Mouse (Mus musculus) C2C12 (cell line): ENCODE results near the gene Snrpn. TPM values are rescaled to one million over a fixed set of nuclear protein-coding genes. Genes with fewer than 3 reads are reported as not detected.

Source experiments
- H3K27me3 ChIP-seq: one replicate; pipeline ENCODE4 v1.6.1; 2011; ENCODE audit not compliant: control insufficient read depth, insufficient read depth, insufficient read length
- H3K36me3 ChIP-seq: one replicate; pipeline ENCODE4 v1.6.1; 2011; ENCODE audit not compliant: control insufficient read depth, insufficient read depth
- H3K4me3 ChIP-seq: one replicate; pipeline ENCODE4 v1.5.1; 2011; ENCODE audit warnings: mild to moderate bottlenecking, control low read depth; ENCODE audit not compliant: poor library complexity, insufficient read depth, severe bottlenecking
- H3K79me2 ChIP-seq: one replicate; pipeline ENCODE4 v1.6.1; 2011; ENCODE audit not compliant: control insufficient read depth, insufficient read depth
- H3K79me3 ChIP-seq: one replicate; pipeline ENCODE4 v1.6.1; 2011; ENCODE audit warnings: low read depth, control low read depth
- H3ac ChIP-seq: one replicate; pipeline ENCODE3; 2011; ENCODE audit warnings: low read depth; ENCODE audit not compliant: control insufficient read depth, insufficient read length
- CEBPB ChIP-seq: IDR thresholded peaks from one replicate; pipeline ENCODE4 v1.6.1; 2011; ENCODE audit warnings: low read depth, mild to moderate bottlenecking, control low read depth, moderate library complexity
- CTCF ChIP-seq: IDR thresholded peaks from one replicate; pipeline ENCODE4 v1.5.1; 2011; ENCODE audit not compliant: control insufficient read depth, insufficient read depth, insufficient read length
- FOSL1 ChIP-seq: IDR thresholded peaks from one replicate; pipeline ENCODE4 v1.8.0; 2011; ENCODE audit warnings: mild to moderate bottlenecking, low read length; ENCODE audit not compliant: poor library complexity, insufficient read depth, severe bottlenecking
- MAX ChIP-seq: IDR thresholded peaks from one replicate; pipeline ENCODE4 v1.6.1; 2011; ENCODE audit warnings: mild to moderate bottlenecking, control low read depth
- MYOD1 ChIP-seq: IDR thresholded peaks from one replicate; pipeline ENCODE4 v1.6.1; 2011; ENCODE audit warnings: low read depth; ENCODE audit not compliant: control insufficient read depth, insufficient read length
- MYOG ChIP-seq: IDR thresholded peaks from one replicate; pipeline ENCODE4 v1.6.1; 2011; ENCODE audit not compliant: control insufficient read depth, insufficient read length; ENCODE audit errors: extremely low read depth
- USF1 ChIP-seq: IDR thresholded peaks from one replicate; pipeline ENCODE4 v1.6.1; 2011; ENCODE audit warnings: low read depth, mild to moderate bottlenecking, control low read depth, moderate library complexity
- polyA plus RNA-seq: library from polyadenylated mRNA; unstranded; fragments of >200 nt; fragmentation: generic; extraction: Trizol; gene quantifications from one replicate; pipeline ENCODE4 v1.2.1, GENCODE M21; 2012; ENCODE audit warnings: missing spikeins

The Snrpn gene
- polyA plus RNA-seq, 1 experiment = 12.0 TPM

- Histone ChIP-seq H3ac (no peak overlapping the region), H3K4me3 (no peak overlapping the region), H3K36me3 (no peaks in the 10 kb centered on the region), H3K27me3 (no peaks in the 10 kb centered on the region), H3K79me2 (no peaks in the 10 kb centered on the region), H3K79me3 (no peaks in the 10 kb centered on the region)
- no peak for TF ChIP-seq MAX
- TF ChIP-seq CEBPB = no peak
- TF ChIP-seq CTCF = no peak
- TF ChIP-seq MYOD1 = no peak
- no peak for TF ChIP-seq FOSL1
These were observed 133.8 kb downstream of the Snrpn start for GRCm38 (mm10) chr7:60006262-60006661.

- Histone ChIP-seq H3K4me3 (peak within 1 kb of the TSS; percentile 32), H3K27me3 (no peaks in the 10 kb centered on the region), H3K79me2 (no peaks in the 10 kb centered on the region), H3ac (no peak within 1 kb of the TSS), H3K36me3 (no peaks in the 10 kb centered on the region), H3K79me3 (no peaks in the 10 kb centered on the region)
- TF ChIP-seq CTCF (no peak), MYOG (no peak), MYOD1 (no peak), USF1 (no peak), MAX (no peak), CEBPB (no peak), FOSL1 (no peak)
These were observed 135.3 kb downstream of the Snrpn start, which contains the start of the genes Snurf and Gm38393 for GRCm38 (mm10) chr7:60004606-60005330. Gene Snurf (minus strand): TSS chr7:60005049. Gene Gm38393 (minus strand): TSS chr7:60005064.

GRCm38 (mm10) chr7:60003921-60004605 lies 136.0 kb downstream of the Snrpn start:
- Histone ChIP-seq H3ac (no peak overlapping the region), H3K36me3 (no peaks in the 10 kb centered on the region), H3K4me3 (peak overlapping the region; percentile 32), H3K79me3 (no peaks in the 10 kb centered on the region), H3K27me3 (no peaks in the 10 kb centered on the region), H3K79me2 (no peaks in the 10 kb centered on the region)
- no peak for TF ChIP-seq MYOG
- TF ChIP-seq CTCF = no peak
- no peak for TF ChIP-seq FOSL1
- TF ChIP-seq MYOD1 = no peak
- TF ChIP-seq MAX = no peak
- TF ChIP-seq CEBPB = no peak
- no peak for TF ChIP-seq USF1

- Histone ChIP-seq H3K36me3 (no peaks in the 10 kb centered on the region), H3K79me3 (no peaks in the 10 kb centered on the region), H3ac (no peak overlapping the region), H3K79me2 (no peaks in the 10 kb centered on the region), H3K4me3 (no peak overlapping the region), H3K27me3 (no peaks in the 10 kb centered on the region)
- TF ChIP-seq MYOD1 (no peak), MYOG (no peak), CEBPB (no peak), MAX (no peak)
These were observed 136.8 kb downstream of the Snrpn start for GRCm38 (mm10) chr7:60003006-60003865.

GRCm38 (mm10) chr7:59978646-59979045 lies 161.4 kb downstream of the Snrpn start:
- TF ChIP-seq CTCF (no peak), MAX (no peak), CEBPB (no peak), MYOD1 (no peak), MYOG (no peak), USF1 (no peak), FOSL1 (no peak)

More at GRCm38 (mm10) chr7:59978646-59979045, 161.4 kb downstream of the Snrpn start:
- Histone ChIP-seq H3K4me3 (no peak overlapping the region), H3K79me3 (no peaks in the 10 kb centered on the region), H3K79me2 (no peaks in the 10 kb centered on the region), H3ac (no peak overlapping the region), H3K36me3 (no peaks in the 10 kb centered on the region), H3K27me3 (no peaks in the 10 kb centered on the region)

Other genes starting within 250 kb of the Snrpn start
- gene Snurf, start 135.2 kb downstream of the Snrpn start, polyA plus RNA-seq = not detected
- 0.08 TPM for gene Gm38393, start 135.2 kb downstream of the Snrpn start, polyA plus RNA-seq